Mouse (Mus musculus) bone marrow, adult 2 months (tissue): Measurements from ENCODE around the gene Map4k4. TPM values are rescaled to one million over a fixed set of nuclear protein-coding genes. Genes with fewer than 3 reads are reported as not detected.

Source experiments
- H3K27ac ChIP-seq: fragments of 200-500 bp; 2 replicates; pipeline ENCODE4 v1.5.1; 2012; ENCODE audit warnings: low read depth, mild to moderate bottlenecking, control low read depth, inconsistent platforms, low read length; ENCODE audit not compliant: control insufficient read depth, poor library complexity, insufficient read depth
- H3K4me1 ChIP-seq: fragments of 200-500 bp; 2 replicates; pipeline ENCODE4 v1.6.1; 2011; ENCODE audit warnings: low read length; ENCODE audit not compliant: control insufficient read depth, insufficient read depth
- H3K4me3 ChIP-seq: fragments of 200-500 bp; replicated peaks from 2 replicates; pipeline ENCODE3; 2011; ENCODE audit warnings: mild to moderate bottlenecking, low read depth, low read length, control low read depth; ENCODE audit not compliant: control insufficient read depth
- CTCF ChIP-seq: fragments of 200-500 bp; IDR thresholded peaks from 2 replicates; pipeline ENCODE4 v1.5.1; 2011; ENCODE audit warnings: low read length, control low read depth; ENCODE audit not compliant: control insufficient read depth, insufficient read depth
- POLR2A ChIP-seq: fragments of 200-500 bp; IDR thresholded peaks from 2 replicates; pipeline ENCODE4 v1.6.1; 2011; ENCODE audit warnings: low read depth, mild to moderate bottlenecking, control low read depth, low read length, borderline replicate concordance; ENCODE audit not compliant: control insufficient read depth
- WGBS: fragments of 180-500 bp; shearing (Covaris S2); methylation state at CpG from one replicate; pipeline ENCODE4 v1.1.7; 2018; 5-methylcytosine and 5-hydroxymethylcytosine counted together
- polyA plus RNA-seq: library from polyadenylated mRNA; stranded (reverse); fragments of >200 nt; gene quantifications from 2 replicates; pipeline ENCODE4 v1.2.4, GENCODE M21; 2011; ENCODE audit warnings: low replicate concordance; ENCODE audit not compliant: missing spikeins, insufficient read depth, insufficient read length

The Map4k4 gene
- polyA plus RNA-seq, 1 experiment = 69.2 TPM

- no peak overlapping the region for H3K4me3 ChIP-seq
- H3K27ac ChIP-seq = no peak overlapping the region
- H3K4me1 ChIP-seq = no peaks in the 10 kb centered on the region
- TF ChIP-seq POLR2A (no peak), CTCF (no peak)
- WGBS = 87% methylated on average over 5 of the region's 5 CpGs
Measured at GRCm38 (mm10) chr1:39956712-39957111, 56.0 kb downstream of the Map4k4 start.

- no peak overlapping the region for H3K4me3 ChIP-seq
- no peaks in the 10 kb centered on the region; the same call in 1 of the 2 replicates for H3K4me1 ChIP-seq
- WGBS = 67% methylated on average over 7 of the region's 7 CpGs
- TF ChIP-seq CTCF (no peak), POLR2A (no peak)
- H3K27ac ChIP-seq = no peak overlapping the region
Measured at GRCm38 (mm10) chr1:39957981-39958380, 57.3 kb downstream of the Map4k4 start.

GRCm38 (mm10) chr1:39960623-39961022 lies 59.9 kb downstream of the Map4k4 start:
- H3K27ac ChIP-seq = no peak overlapping the region
- H3K4me1 ChIP-seq = peaks cover 2% of the 10 kb centered on the region
- WGBS = 90% methylated on average over 1 of the region's 1 CpGs
- H3K4me3 ChIP-seq = no peak overlapping the region
- TF ChIP-seq CTCF (no peak), POLR2A (no peak)

GRCm38 (mm10) chr1:39961113-39961512 lies 60.4 kb downstream of the Map4k4 start:
- WGBS = 47% methylated on average over 6 of the region's 6 CpGs
- Histone ChIP-seq H3K4me1 (peaks cover 2% of the 10 kb centered on the region), H3K27ac (no peak overlapping the region), H3K4me3 (no peak overlapping the region)
- TF ChIP-seq POLR2A (no peak), CTCF (no peak)

GRCm38 (mm10) chr1:39962321-39962720 lies 61.6 kb downstream of the Map4k4 start:
- Histone ChIP-seq H3K27ac (no peak overlapping the region), H3K4me1 (peaks cover 2% of the 10 kb centered on the region), H3K4me3 (no peak overlapping the region)
- 85% methylated on average over 4 of the region's 4 CpGs for WGBS
- TF ChIP-seq POLR2A (no peak), CTCF (no peak)

- Histone ChIP-seq H3K4me3 (no peak overlapping the region), H3K27ac (no peak overlapping the region), H3K4me1 (peaks cover 2% of the 10 kb centered on the region)
- WGBS = 82% methylated on average over 8 of the region's 8 CpGs
- TF ChIP-seq CTCF (no peak), POLR2A (no peak)
Measured at GRCm38 (mm10) chr1:39962840-39963239, 62.1 kb downstream of the Map4k4 start.

- no peak for TF ChIP-seq POLR2A
- no peak for TF ChIP-seq CTCF
- 70% methylated on average over 3 of the region's 3 CpGs for WGBS
- Histone ChIP-seq H3K4me3 (no peak overlapping the region), H3K4me1 (peaks cover 2% of the 10 kb centered on the region), H3K27ac (no peak overlapping the region)
Measured at GRCm38 (mm10) chr1:39963821-39964220, 63.1 kb downstream of the Map4k4 start.

- TF ChIP-seq CTCF = no peak
- no peak for TF ChIP-seq POLR2A
- Histone ChIP-seq H3K27ac (no peak overlapping the region), H3K4me1 (peaks cover 2% of the 10 kb centered on the region), H3K4me3 (no peak overlapping the region)
- 83% methylated on average over 2 of the region's 2 CpGs for WGBS
Measured at GRCm38 (mm10) chr1:39964427-39964826, 63.7 kb downstream of the Map4k4 start.

GRCm38 (mm10) chr1:39965461-39965860 lies 64.7 kb downstream of the Map4k4 start:
- no peak overlapping the region for H3K27ac ChIP-seq
- TF ChIP-seq CTCF = no peak
- no peak overlapping the region for H3K4me3 ChIP-seq
- peaks cover 2% of the 10 kb centered on the region for H3K4me1 ChIP-seq
- WGBS = 72% methylated on average over 3 of the region's 3 CpGs

- 8% methylated on average over 7 of the region's 7 CpGs for WGBS
- Histone ChIP-seq H3K4me1 (peaks cover 4% of the 10 kb centered on the region; the same call in 1 of the 2 replicates), H3K4me3 (no peak overlapping the region), H3K27ac (no peak overlapping the region)
- no peak for TF ChIP-seq CTCF
- TF ChIP-seq POLR2A = no peak
Measured at GRCm38 (mm10) chr1:39968999-39969398, 68.3 kb downstream of the Map4k4 start.
